Mouse (Mus musculus): ENCODE measurements around the gene Timm17b.
"Not testable (repeated sequence)": the region's sequence is repeated elsewhere in the genome, so short reads cannot be mapped to it uniquely, and the experiment has no call there.

Timm17b gene

DNA sequence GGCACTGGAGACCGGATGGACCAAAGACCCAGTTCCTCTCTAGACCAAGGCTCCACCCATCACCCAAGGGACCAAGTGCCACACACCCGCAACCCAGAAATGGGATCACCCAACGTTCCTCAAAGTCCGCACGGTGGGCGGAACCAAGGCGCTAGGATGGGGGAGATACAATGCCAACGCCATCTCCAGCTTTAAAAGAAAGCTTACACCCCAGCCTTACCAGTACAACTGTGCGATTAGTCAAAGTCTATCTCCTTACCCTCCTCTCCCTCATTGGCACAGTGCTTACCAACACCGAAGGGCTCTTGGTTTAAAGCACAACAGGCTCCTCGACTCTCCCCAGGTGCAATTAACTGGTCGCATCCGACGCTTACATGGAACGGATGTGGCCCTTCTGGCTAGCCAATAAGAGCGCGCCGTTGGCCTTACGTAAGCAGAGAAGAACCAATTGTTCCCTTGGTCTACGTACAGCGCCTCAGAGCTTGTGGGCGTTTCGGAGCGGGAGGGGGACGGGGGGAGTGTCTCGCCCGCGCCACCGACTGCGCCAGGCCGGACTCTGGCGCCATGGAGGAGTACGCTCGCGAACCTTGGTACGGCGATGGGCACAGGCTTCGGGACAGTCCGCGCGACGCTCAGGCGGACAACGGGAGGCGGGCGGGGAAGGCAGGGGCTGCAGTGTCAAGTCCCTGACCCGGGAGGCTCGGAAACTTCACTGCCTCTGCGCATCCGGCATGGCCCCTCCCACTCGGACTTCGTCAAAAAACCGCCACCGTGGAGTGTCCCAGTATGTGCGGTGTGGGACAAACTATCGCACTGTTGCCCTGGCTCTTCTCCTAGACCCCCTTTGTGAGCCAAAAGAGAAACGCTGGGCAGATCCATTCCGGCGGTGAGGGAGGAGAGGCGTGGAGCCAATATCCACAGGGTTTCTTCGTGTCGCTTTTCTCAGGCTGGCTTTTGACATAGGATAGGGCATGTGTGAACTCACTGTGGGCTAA, at the start of gene Timm17b, which contains the start of gene Pqbp1:
Timm17b (plus strand) TSS at position 478 of the 995 bp plus-strand sequence.
Pqbp1 (minus strand) TSS at position 390 of the 995 bp plus-strand sequence.
- peak; percentile 66 to 74 for DNase-seq (ENCODE audit: low read depth in 1 of 2, low spot score in 2 of 2)

DNA sequence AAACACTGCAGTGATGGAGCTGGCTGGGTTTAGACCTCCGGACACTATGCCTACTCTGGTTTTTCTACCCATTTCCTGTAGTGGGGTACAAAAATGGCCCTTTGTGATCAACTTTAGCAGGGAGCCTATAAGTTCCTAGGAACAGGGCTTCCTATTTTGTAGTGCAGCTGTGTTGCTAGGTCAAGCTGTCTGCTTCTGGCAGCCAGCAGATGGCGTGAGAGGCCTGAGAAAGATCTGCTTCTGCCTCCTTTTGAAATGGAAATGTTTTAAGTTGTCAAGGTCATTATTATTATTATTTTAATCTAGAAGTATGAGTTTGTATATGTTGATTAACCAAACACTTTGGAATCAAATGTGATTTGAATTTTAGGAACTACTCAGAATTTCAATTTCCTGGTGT, 44.6 kb upstream of the Timm17b start:
- DNase-seq (ENCODE audit: low read depth in 1 of 2, low spot score in 2 of 2), result no peak

GRCm38 (mm10) chrX:7859191-7859753, 39.9 kb upstream of the Timm17b start:
- DNase-seq (ENCODE audit: low read depth in 1 of 2, low spot score in 2 of 2), result no peak

DNA sequence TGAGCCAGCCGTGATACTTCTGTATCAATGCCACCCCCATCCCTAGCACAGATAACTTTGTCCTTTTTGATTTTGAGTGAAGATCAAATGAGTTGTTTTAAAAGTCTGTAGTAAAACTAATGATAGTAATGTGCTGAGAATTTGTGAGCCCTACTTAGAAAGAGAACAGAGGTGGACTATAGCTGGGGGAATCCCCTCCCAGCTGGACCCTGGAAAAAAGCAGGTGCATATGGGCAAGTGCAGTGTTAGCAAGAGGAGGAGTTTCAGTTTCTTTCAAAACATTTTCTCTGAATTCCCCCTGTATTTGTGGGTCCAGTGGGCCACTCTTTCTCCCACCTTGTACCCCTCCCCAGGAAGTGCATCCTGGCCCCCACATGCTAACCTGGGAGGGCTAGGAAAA, 36.0 kb upstream of the Timm17b start:
- DNase-seq (ENCODE audit: low read depth in 1 of 2, low spot score in 2 of 2), result no peak

GRCm38 (mm10) chrX:7864551-7864950, 34.6 kb upstream of the Timm17b start:
- DNase-seq (ENCODE audit: low read depth in 1 of 2, low spot score in 2 of 2), result no peak

DNA sequence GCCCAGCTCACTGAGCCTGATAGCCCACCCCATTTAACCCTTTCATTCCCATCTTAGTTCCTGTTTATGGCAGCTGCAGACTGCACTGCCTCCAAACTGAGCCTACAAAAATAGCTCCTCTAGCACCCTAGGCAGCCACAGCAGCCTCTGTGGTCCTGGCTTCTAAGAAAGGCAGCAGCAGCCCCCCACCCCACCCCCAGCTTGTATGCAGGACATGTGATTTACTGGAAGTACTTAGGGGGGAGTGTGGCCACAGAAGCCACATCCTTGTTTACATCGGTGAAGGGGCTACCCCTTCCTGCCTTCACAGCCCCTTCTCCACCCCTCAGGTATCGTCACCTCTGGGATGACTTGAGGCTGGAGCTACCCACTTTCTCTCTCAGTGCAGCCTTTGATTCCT, 33.8 kb upstream of the Timm17b start:
- DNase-seq (ENCODE audit: low read depth in 1 of 2, low spot score in 2 of 2), result no peak

GRCm38 (mm10) chrX:7865786-7866185, 33.4 kb upstream of the Timm17b start:
- no peak for DNase-seq (ENCODE audit: low read depth in 1 of 2, low spot score in 2 of 2)

DNA sequence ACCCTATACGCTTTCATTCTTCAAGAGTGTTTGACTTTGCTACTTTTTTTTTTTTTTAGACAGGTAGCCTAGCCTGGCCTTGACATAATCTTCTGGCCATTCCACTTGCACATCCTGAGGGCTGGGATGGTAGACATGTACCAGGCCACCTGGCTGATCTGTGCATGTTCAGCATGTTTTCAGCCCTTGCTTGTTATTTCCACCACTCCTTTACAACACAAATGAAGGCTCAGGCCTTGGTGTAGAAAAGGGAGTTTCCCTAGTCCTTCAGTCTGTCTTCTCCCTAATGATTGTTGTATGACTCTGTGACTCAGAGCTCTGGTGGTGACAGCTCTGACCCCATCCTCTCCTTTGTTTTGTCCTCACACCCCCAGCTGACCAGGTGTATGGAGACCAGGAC, 32.0 kb upstream of the Timm17b start:
- DNase-seq (ENCODE audit: low read depth in 1 of 2, low spot score in 2 of 2), result no peak

GRCm38 (mm10) chrX:7868506-7868905, 30.7 kb upstream of the Timm17b start:
- DNase-seq (ENCODE audit: low read depth in 1 of 2, low spot score in 2 of 2), result no peak

DNA sequence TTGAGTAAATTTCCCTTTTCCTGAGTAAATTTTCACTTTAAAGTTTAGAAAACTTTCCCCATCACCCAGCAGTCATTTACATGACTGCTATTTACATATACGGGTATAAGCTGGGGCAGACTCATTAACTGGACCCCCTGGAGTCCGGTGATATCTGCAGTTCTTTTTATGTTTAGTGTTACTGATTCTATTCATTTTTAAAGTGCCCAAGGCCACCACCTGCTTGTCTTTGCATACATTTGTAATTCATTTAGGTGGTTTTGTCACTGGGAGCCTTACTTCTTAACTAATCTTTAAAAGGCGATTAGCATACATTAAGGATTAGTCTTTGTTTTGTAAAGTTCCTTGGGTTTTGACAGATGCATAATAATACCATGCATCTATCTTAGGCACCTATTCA, 29.3 kb upstream of the Timm17b start:
- no peak for DNase-seq (ENCODE audit: low read depth in 1 of 2, low spot score in 2 of 2)

GRCm38 (mm10) chrX:7878007-7878419, 21.1 kb upstream of the Timm17b start, which contains the start of gene Pim2:
Gene Pim2 (plus strand): TSS chrX:7878262.
- DNase-seq (ENCODE audit: low read depth in 1 of 2, low spot score in 2 of 2), result peak; percentile 40 to 62

DNA sequence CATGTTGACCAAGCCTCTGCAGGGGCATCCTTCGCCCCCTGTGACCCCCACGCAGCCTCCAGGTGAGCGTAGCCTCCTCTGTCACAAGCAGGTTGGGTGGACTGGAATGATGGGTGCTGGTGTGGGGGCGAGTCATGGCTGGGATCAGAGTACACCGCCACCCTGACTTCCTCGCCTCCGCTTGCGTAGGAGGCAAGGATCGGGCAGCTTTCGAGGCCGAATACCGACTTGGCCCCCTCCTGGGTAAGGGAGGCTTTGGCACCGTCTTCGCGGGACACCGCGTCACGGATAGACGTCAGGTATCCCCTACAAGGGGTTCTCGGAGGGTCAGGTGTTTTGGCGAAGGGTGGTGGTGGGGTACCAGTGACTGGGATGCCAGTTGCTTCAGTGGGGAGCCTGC, 20.7 kb upstream of the Timm17b start:
- DNase-seq (ENCODE audit: low read depth in 1 of 2, low spot score in 2 of 2), result no peak

DNA sequence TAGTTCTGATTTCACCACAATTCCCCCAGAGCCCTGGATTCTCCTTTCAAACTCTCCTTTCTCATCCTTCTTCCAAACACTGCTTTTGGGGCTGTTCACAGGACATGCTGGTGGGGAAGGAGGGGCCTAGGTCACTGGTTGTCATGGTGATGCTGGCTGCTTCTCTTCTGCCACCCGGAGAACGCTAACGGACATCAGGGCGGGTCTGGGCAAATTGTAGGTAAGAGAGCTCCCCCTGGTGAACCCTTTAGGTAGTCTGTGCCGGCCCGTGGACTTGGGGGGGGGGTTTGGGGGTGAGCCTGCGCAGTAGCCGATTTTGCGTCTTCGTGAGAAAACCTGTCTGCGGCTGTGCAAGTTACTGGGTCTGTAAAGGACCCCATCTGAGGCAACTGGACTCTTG, 19.3 kb upstream of the Timm17b start:
- peak; percentile 13 to 46 for DNase-seq (ENCODE audit: low read depth in 1 of 2, low spot score in 2 of 2)

DNA sequence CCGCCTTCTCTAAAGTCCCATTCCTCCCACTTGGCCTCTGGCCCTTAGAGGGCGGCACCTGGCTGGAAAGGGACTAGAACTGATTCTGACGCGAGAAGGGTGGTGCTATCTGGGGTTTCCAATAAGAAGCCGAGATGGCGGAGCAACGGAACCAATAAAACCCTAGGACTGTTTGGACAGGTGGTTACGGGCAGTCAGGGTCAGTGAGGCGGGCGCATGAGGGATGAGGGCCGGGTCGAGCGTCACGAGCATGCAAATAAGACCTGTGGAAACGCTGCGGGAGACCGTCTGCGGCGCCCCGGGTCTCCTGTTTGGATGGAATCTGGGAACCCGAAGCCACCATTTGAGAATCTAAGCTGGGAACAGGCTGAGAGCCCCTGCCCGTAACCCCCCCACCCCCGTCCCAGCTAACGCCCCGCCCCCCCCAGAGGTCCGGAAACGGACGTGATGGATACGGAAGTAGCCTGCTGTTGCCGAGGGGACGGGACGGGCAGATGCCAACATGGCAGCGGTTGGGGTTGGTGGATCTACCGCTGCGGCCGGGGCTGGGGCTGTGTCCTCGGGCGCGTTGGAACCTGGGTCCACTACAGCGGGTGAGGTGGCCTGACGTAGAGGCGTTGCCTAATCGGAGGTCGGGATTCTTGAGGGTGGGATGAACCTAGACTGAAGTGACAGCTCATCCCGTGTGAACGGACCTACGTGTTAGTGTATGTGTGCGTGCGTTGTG, 15.2 kb upstream of the Timm17b start, which contains the start of gene Slc35a2:
Slc35a2 (plus strand) TSS at position 188 of the 727 bp plus-strand sequence.
- peak; percentile 52 to 60 for DNase-seq (ENCODE audit: low read depth in 1 of 2, low spot score in 2 of 2)

GRCm38 (mm10) chrX:7898211-7898610, 946 bp upstream of the Timm17b start:
- no peak for DNase-seq (ENCODE audit: low read depth in 1 of 2, low spot score in 2 of 2)

DNA sequence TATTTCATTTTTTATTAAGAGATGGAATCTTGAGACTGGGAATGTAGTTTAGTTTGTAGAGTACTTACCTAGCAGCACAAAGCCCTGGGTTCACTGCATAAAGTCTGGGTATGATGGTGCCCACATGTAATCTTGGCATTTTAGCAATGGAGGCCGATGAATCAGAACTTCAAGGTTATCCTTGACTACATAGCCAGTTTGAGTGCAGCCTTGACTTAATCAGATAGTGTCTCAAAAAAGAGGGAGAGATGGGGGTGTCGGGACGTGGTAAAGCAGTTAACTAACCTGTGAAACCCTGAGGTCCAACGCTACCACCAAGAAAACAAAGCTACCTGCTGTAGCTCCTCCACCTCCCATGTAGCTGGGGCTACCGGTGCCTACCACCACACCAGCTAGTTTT, 5.3 kb downstream of the Timm17b start:
- DNase-seq (ENCODE audit: low read depth in 1 of 2, low spot score in 2 of 2), result no peak

DNA sequence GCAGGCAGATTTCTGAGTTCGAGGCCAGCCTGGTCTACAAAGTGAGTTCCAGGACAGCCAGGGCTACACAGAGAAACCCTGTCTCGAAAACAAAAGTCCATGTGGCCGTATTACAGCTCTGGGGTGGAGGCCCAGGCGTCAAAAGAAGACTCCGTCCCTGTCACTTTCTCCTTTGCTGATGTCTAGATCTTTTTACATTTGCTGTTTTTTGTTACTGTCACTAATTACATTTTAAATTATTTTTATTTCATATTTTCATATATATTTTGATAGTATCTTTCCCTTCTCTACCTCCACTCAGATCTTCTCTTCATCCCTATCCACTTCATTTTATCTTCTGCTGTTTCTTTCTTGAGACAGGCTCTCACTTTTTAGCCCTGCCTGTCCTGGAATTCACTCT, 8.6 kb downstream of the Timm17b start, which contains the start of gene Gm10491:
Gm10491 (minus strand) TSS at position 101 of the 400 bp plus-strand sequence.
- DNase-seq (ENCODE audit: low read depth in 1 of 2, low spot score in 2 of 2), result no peak

DNA sequence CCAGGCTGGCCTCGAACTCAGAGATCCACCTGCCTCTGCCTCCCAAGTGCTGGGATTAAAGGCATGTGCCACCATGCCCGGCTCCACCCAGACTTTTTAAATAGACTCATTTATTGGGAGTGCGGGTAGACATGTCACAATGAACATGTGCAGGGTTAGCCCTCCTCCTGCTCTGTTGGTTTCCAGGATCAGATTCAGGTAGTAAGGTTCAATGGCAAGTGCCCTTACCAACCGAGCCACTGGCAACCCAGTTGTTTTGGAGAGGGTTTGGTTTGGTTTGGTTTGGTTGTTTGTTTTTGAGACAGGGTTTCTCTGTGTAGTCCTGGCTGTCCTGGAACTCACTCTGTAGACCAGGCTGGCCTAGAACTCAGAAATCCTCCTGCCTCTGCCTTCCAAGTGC, 10.1 kb downstream of the Timm17b start, which contains the start of gene Gm10490:
Gm10490 (plus strand) TSS at position 301 of the 400 bp plus-strand sequence.
- not testable (repeated sequence) for DNase-seq (ENCODE audit: low read depth in 1 of 2, low spot score in 2 of 2)

- no peak for DNase-seq (ENCODE audit: low read depth in 1 of 2, low spot score in 2 of 2)
Observed at GRCm38 (mm10) chrX:7910473-7910872, 11.3 kb downstream of the Timm17b start.

DNA sequence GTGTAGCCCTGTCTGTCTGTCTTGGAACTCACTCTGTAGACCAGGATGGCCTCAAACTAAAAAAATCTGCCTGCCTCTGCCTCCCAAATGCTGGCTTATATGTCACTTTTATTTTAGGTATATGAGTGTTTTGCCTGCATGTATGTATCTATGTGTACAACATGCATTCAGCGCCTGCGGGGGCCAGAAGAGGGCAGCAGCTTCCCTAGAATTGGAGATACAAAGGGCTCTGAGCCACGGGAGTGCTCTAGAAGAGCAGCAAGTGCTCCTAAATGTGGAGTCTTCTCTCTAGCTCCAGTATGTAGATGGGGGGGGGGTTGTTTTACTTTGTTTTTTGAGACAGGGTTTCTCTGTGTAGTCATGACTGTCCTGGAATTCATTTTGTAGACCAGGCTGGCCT, 16.5 kb downstream of the Timm17b start:
- DNase-seq (ENCODE audit: low read depth in 1 of 2, low spot score in 2 of 2), result peak in 1 of 2 experiments; percentile 26

- not testable (repeated sequence) for DNase-seq (ENCODE audit: low read depth in 1 of 2, low spot score in 2 of 2)
Observed at GRCm38 (mm10) chrX:7917960-7918359, 18.8 kb downstream of the Timm17b start.
